Mouse (Mus musculus) midbrain, embryonic 14.5 days (tissue): ENCODE measurements around the gene Lgals7. TPM values are rescaled to one million over a fixed set of nuclear protein-coding genes. Genes with fewer than 3 reads are reported as not detected.
"Not testable (repeated sequence)": the region's sequence is repeated elsewhere in the genome, so short reads cannot be mapped to it uniquely, and the experiment has no call there.

Source experiments
- ATAC-seq: fragments of 200-750 bp; cut with Nextera tagmentation; 2 replicates; pipeline ENCODE4 v1.8.0; 2017; ENCODE audit warnings: moderate number of reproducible peaks, moderate library complexity; ENCODE audit not compliant: low FRiP score, low TSS enrichment
- DNase-seq: peaks from one replicate; pipeline ENCODE4 v3.0.0-alpha.2; 2015
- H3K27ac ChIP-seq: fragments of 300-500 bp; sonication (generic); replicated peaks from 2 replicates; pipeline ENCODE4 v1.5.1; 2014; ENCODE audit warnings: mild to moderate bottlenecking, low read depth, low read length, moderate library complexity
- H3K27me3 ChIP-seq: fragments of 300-500 bp; sonication (generic); 2 replicates; pipeline ENCODE4 v1.6.1; 2014; ENCODE audit warnings: low read length, control low read depth, mixed read lengths; ENCODE audit not compliant: control insufficient read depth, insufficient read depth
- H3K36me3 ChIP-seq: fragments of 300-500 bp; sonication (generic); 2 replicates; pipeline ENCODE4 v1.6.1; 2014; ENCODE audit warnings: low read length, control low read depth; ENCODE audit not compliant: control insufficient read depth, insufficient read depth
- H3K4me1 ChIP-seq: fragments of 300-500 bp; sonication (generic); 2 replicates; pipeline ENCODE4 v1.6.1; 2014; ENCODE audit warnings: mild to moderate bottlenecking, antibody characterized with exemption, low read length, control low read depth; ENCODE audit not compliant: control insufficient read depth, insufficient read depth
- H3K4me2 ChIP-seq: fragments of 300-500 bp; sonication (generic); 2 replicates; pipeline ENCODE4 v1.6.1; 2014; ENCODE audit warnings: mild to moderate bottlenecking, low read length, moderate library complexity
- H3K4me3 ChIP-seq: fragments of 300-500 bp; sonication (generic); replicated peaks from 2 replicates; pipeline ENCODE4 v1.5.1; 2014; ENCODE audit warnings: low read depth, low read length
- H3K9ac ChIP-seq: fragments of 300-500 bp; sonication (generic); replicated peaks from 2 replicates; pipeline ENCODE4 v1.6.1; 2014; ENCODE audit warnings: mild to moderate bottlenecking, low read length, moderate library complexity
- H3K9me3 ChIP-seq: fragments of 300-500 bp; sonication (generic); 2 replicates; pipeline ENCODE4 v1.6.1; 2016; ENCODE audit warnings: low read length, control low read depth, mixed read lengths; ENCODE audit not compliant: control insufficient read depth
- WGBS: fragments of 180-500 bp; shearing (Covaris S2); extraction: QIAGEN DNeasy Blood & Tissue Kit; methylation state at CpG from one replicate; pipeline ENCODE4 v1.1.7; 2014; 5-methylcytosine and 5-hydroxymethylcytosine counted together
- polyA plus RNA-seq: library from polyadenylated mRNA; unstranded; fragments of >200 nt; fragmentation: Nextera tagmentation; extraction: Ambion mirVana; gene quantifications from 2 replicates; pipeline ENCODE4 v1.2.1, GENCODE M21; 2014

Gene Lgals7
- polyA plus RNA-seq, 1 experiment from 2014 or later: 7.9 TPM

- H3K9ac ChIP-seq: peak overlapping the region; percentile 40; the same call in 1 of the 2 replicates
- WGBS: 47% methylated on average over 33 of the region's 33 CpGs
- peak; percentile 37; the same call in 1 of the 2 replicates for ATAC-seq
Measured at GRCm38 (mm10) chr7:28865481-28866300, 2.0 kb downstream of the Lgals7 start.

GRCm38 (mm10) chr7:28866769-28867507 is 3.3 kb downstream of the Lgals7 start:
- Histone ChIP-seq H3K27me3 (no peaks in the 10 kb centered on the region), H3K9me3 (no peaks in the 10 kb centered on the region), H3K4me1 (0 out of 2 replicates have a peak, but pooled peaks cover 7% of the 10 kb centered on the region), H3K27ac (no peak overlapping the region), H3K4me2 (no peak overlapping the region), H3K36me3 (no peaks in the 10 kb centered on the region), H3K4me3 (no peak overlapping the region), H3K9ac (no peak overlapping the region)
- WGBS: 93% methylated on average over 28 of the region's 28 CpGs
- DNase-seq: no peak
- no peak for ATAC-seq

More at GRCm38 (mm10) chr7:28865481-28866300, 2.0 kb downstream of the Lgals7 start:
- Histone ChIP-seq H3K4me3 (peak overlapping the region; percentile 22; the same call in 1 of the 2 replicates), H3K4me2 (peak overlapping the region; percentile 50), H3K27ac (no peak overlapping the region), H3K9me3 (no peaks in the 10 kb centered on the region), H3K27me3 (no peaks in the 10 kb centered on the region), H3K4me1 (0 out of 2 replicates have a peak, but pooled peaks cover 7% of the 10 kb centered on the region), H3K36me3 (no peaks in the 10 kb centered on the region)
- peak; percentile 79 for DNase-seq

- H3K4me3 ChIP-seq, H3K4me2 ChIP-seq, H3K4me1 ChIP-seq, H3K27me3 ChIP-seq, ATAC-seq, H3K9me3 ChIP-seq, H3K9ac ChIP-seq, H3K27ac ChIP-seq, H3K36me3 ChIP-seq: not testable (repeated sequence)
- 30% methylated on average over 23 of the region's 23 CpGs for WGBS
- DNase-seq: peak; percentile 70
Measured at GRCm38 (mm10) chr7:28867508-28868340, 4.1 kb downstream of the Lgals7 start.

GRCm38 (mm10) chr7:28870901-28871664 is 7.4 kb downstream of the Lgals7 start:
- DNase-seq: no peak
- ATAC-seq: no peak
- no peaks in the 10 kb centered on the region for H3K4me1 ChIP-seq
- no peaks in the 10 kb centered on the region for H3K27me3 ChIP-seq
- no peak overlapping the region for H3K27ac ChIP-seq
- H3K9ac ChIP-seq: no peak overlapping the region
- H3K9me3 ChIP-seq: no peaks in the 10 kb centered on the region
- H3K4me3 ChIP-seq: no peak overlapping the region
- H3K36me3 ChIP-seq: no peaks in the 10 kb centered on the region
- H3K4me2 ChIP-seq: no peak overlapping the region
- WGBS: 91% methylated on average over 24 of the region's 24 CpGs

GRCm38 (mm10) chr7:28874565-28874964 is 10.9 kb downstream of the Lgals7 start:
- Histone ChIP-seq H3K27me3 (no peaks in the 10 kb centered on the region), H3K4me1 (no peaks in the 10 kb centered on the region), H3K27ac (no peak overlapping the region), H3K9me3 (no peaks in the 10 kb centered on the region), H3K9ac (no peak overlapping the region), H3K36me3 (no peaks in the 10 kb centered on the region), H3K4me2 (no peak overlapping the region), H3K4me3 (no peak overlapping the region)
- ATAC-seq (no peak), DNase-seq (no peak)
- 75% methylated on average over 2 of the region's 2 CpGs for WGBS

GRCm38 (mm10) chr7:28876099-28876498 is 12.4 kb downstream of the Lgals7 start:
- no peak for ATAC-seq
- 77% methylated on average over 4 of the region's 4 CpGs for WGBS
- no peak overlapping the region for H3K4me2 ChIP-seq
- no peak overlapping the region for H3K27ac ChIP-seq
- no peak overlapping the region for H3K9ac ChIP-seq
- no peak overlapping the region for H3K4me3 ChIP-seq
- no peaks in the 10 kb centered on the region for H3K9me3 ChIP-seq
- no peaks in the 10 kb centered on the region for H3K36me3 ChIP-seq
- no peaks in the 10 kb centered on the region for H3K27me3 ChIP-seq
- no peaks in the 10 kb centered on the region for H3K4me1 ChIP-seq
- no peak for DNase-seq

- Histone ChIP-seq H3K27me3 (no peaks in the 10 kb centered on the region), H3K4me3 (no peak overlapping the region), H3K9me3 (no peaks in the 10 kb centered on the region), H3K27ac (no peak overlapping the region), H3K4me2 (no peak overlapping the region), H3K4me1 (no peaks in the 10 kb centered on the region), H3K9ac (no peak overlapping the region), H3K36me3 (no peaks in the 10 kb centered on the region)
- no peak for DNase-seq
- no peak for ATAC-seq
- WGBS: 91% methylated on average over 7 of the region's 7 CpGs
Measured at GRCm38 (mm10) chr7:28877155-28877554, 13.5 kb downstream of the Lgals7 start.

GRCm38 (mm10) chr7:28877856-28878255 is 14.2 kb downstream of the Lgals7 start:
- DNase-seq (no peak), ATAC-seq (no peak)
- Histone ChIP-seq H3K36me3 (no peaks in the 10 kb centered on the region), H3K4me1 (no peaks in the 10 kb centered on the region), H3K27me3 (no peaks in the 10 kb centered on the region), H3K9ac (no peak overlapping the region), H3K4me3 (no peak overlapping the region), H3K27ac (no peak overlapping the region), H3K4me2 (no peak overlapping the region), H3K9me3 (no peaks in the 10 kb centered on the region)
- 78% methylated on average over 4 of the region's 4 CpGs for WGBS
